Mouse (Mus musculus) ES-E14 (cell line): Measurements from ENCODE around the gene 2310039H08Rik. TPM values are rescaled to one million over a fixed set of nuclear protein-coding genes. Genes with fewer than 3 reads are reported as not detected.
A peak's percentile ranks its signal among the peaks of the same experiment; 100 is the strongest.

Source experiments
- DNase-seq: peaks from one replicate; pipeline ENCODE4 v3.0.0-alpha.2; 2013; ENCODE audit warnings: low read depth, low spot score
- H3K27ac ChIP-seq: 2 replicates; pipeline ENCODE4 v1.5.1; 2012; ENCODE audit warnings: low read depth, mild to moderate bottlenecking, low read length, moderate library complexity, mixed read lengths; ENCODE audit not compliant: poor library complexity, insufficient read depth, severe bottlenecking
- H3K36me3 ChIP-seq: 2 replicates; pipeline ENCODE4 v1.6.1; 2012; ENCODE audit warnings: mild to moderate bottlenecking, low read length, moderate library complexity, mixed read lengths; ENCODE audit not compliant: control insufficient read depth, poor library complexity, insufficient read depth, severe bottlenecking
- H3K4me1 ChIP-seq, 2 experiments: fragments of 150-350 bp in 1 of 2; sonication (generic) in 1 of 2; 2 replicates each; pipeline ENCODE4 v1.6.1; 2012; ENCODE audit warnings: low read length in 2 of 2, mild to moderate bottlenecking in 1 of 2, mixed read lengths in 1 of 2; ENCODE audit not compliant: control insufficient read depth in 2 of 2, insufficient read depth in 2 of 2, poor library complexity in 1 of 2
- H3K4me3 ChIP-seq, 2 experiments: fragments of 150-350 bp in 1 of 2; sonication (generic) in 1 of 2; 2 replicates each; pipeline ENCODE4 v1.5.1; 2012; ENCODE audit warnings: low read length in 2 of 2, low read depth in 1 of 2, mild to moderate bottlenecking in 1 of 2, mixed read lengths in 1 of 2; ENCODE audit not compliant: insufficient read depth in 1 of 2, poor library complexity in 1 of 2, severe bottlenecking in 1 of 2
- H3K9ac ChIP-seq: 2 replicates; pipeline ENCODE4 v1.6.1; 2012; ENCODE audit warnings: low read depth, mild to moderate bottlenecking, low read length, mixed read lengths; ENCODE audit not compliant: poor library complexity, insufficient read depth, severe bottlenecking
- H3K9me3 ChIP-seq: fragments of 150-350 bp; sonication (generic); 2 replicates; pipeline ENCODE4 v1.6.1; 2012; ENCODE audit warnings: low read depth, mild to moderate bottlenecking, low read length; ENCODE audit not compliant: control insufficient read depth, insufficient read depth
- CHD2 ChIP-seq: IDR thresholded peaks from 2 replicates; pipeline ENCODE4 v1.6.1; 2014; ENCODE audit warnings: mild to moderate bottlenecking, low read depth, low read length, inconsistent platforms
- HCFC1 ChIP-seq: IDR thresholded peaks from 2 replicates; pipeline ENCODE4 v1.6.1; 2012; ENCODE audit warnings: low read length, inconsistent platforms, borderline replicate concordance; ENCODE audit not compliant: insufficient read depth
- MAFK ChIP-seq: IDR thresholded peaks from 2 replicates; pipeline ENCODE4 v1.6.1; 2014; ENCODE audit warnings: mild to moderate bottlenecking, low read depth, low read length, inconsistent platforms; ENCODE audit not compliant: insufficient read depth
- ZC3H11A ChIP-seq: IDR thresholded peaks from 2 replicates; pipeline ENCODE4 v1.6.1; 2012; ENCODE audit warnings: low read depth, mild to moderate bottlenecking, inconsistent platforms, low read length, borderline replicate concordance
- ZNF384 ChIP-seq: IDR thresholded peaks from 2 replicates; pipeline ENCODE4 v1.6.1; 2012; ENCODE audit warnings: low read depth, low read length, inconsistent platforms
- in situ Hi-C, 2 experiments: fragments of 600-800 bp; cut with MboI; formaldehyde crosslinking; loops; one replicate each; pipeline ENCODE4 v1.15.1; 2025; ENCODE audit warnings: low sequenced_read_pairs in 2 of 2, inconsistent platforms in 1 of 2; ENCODE audit not compliant: unreplicated experiment in 2 of 2
- total RNA-seq: library from RNA; depleted of rRNA; stranded (reverse); fragments of 300-350 nt; gene quantifications from 2 replicates; pipeline ENCODE4 v1.2.3, GENCODE M21; 2012

2310039H08Rik gene
- total RNA-seq, 1 experiment = 19.5 TPM

GRCm38 (mm10) chr17:46735287-46735686 is 37.1 kb upstream of the 2310039H08Rik start:
- no peak for TF ChIP-seq MAFK
- no peak for TF ChIP-seq ZC3H11A
- no peak for TF ChIP-seq CHD2
- TF ChIP-seq ZNF384 = no peak
- no peak for TF ChIP-seq HCFC1
- DNase-seq = no peak
- in situ Hi-C loops = no loop called here
- Histone ChIP-seq H3K4me1 (peaks cover 0 to 3% of the 10 kb centered on the region in 2 experiments; a peak in 1 of 4 replicates), H3K36me3 (peaks cover 4% of the 10 kb centered on the region; the same call in 1 of the 2 replicates), H3K27ac (no peak overlapping the region), H3K9me3 (no peaks in the 10 kb centered on the region), H3K9ac (no peak overlapping the region), H3K4me3 (no peak overlapping the region)

GRCm38 (mm10) chr17:46736160-46736559 is 36.3 kb upstream of the 2310039H08Rik start:
- H3K4me3 ChIP-seq = no peak overlapping the region
- no peak overlapping the region for H3K9ac ChIP-seq
- in situ Hi-C loops = no loop called here
- no peak for TF ChIP-seq ZNF384
- no peak for TF ChIP-seq ZC3H11A
- TF ChIP-seq MAFK = no peak
- TF ChIP-seq CHD2 = no peak
- TF ChIP-seq HCFC1 = no peak
- peaks cover 0 to 3% of the 10 kb centered on the region in 2 experiments; a peak in 1 of 4 replicates for H3K4me1 ChIP-seq
- no peak overlapping the region for H3K27ac ChIP-seq
- no peaks in the 10 kb centered on the region for H3K9me3 ChIP-seq
- peak; percentile 77 for DNase-seq
- peaks cover 4% of the 10 kb centered on the region; the same call in 1 of the 2 replicates for H3K36me3 ChIP-seq

GRCm38 (mm10) chr17:46741305-46741704 is 31.1 kb upstream of the 2310039H08Rik start:
- Histone ChIP-seq H3K27ac (no peak overlapping the region), H3K4me1 (peaks cover 0 to 3% of the 10 kb centered on the region in 2 experiments; a peak in 1 of 4 replicates), H3K4me3 (no peak overlapping the region), H3K9ac (no peak overlapping the region), H3K9me3 (no peaks in the 10 kb centered on the region), H3K36me3 (peaks cover 16% of the 10 kb centered on the region; the same call in 1 of the 2 replicates)
- in situ Hi-C loops = no loop called here
- DNase-seq = no peak
- TF ChIP-seq CHD2 (no peak), ZC3H11A (no peak), HCFC1 (no peak)

GRCm38 (mm10) chr17:46742986-46743385 is 29.4 kb upstream of the 2310039H08Rik start:
- no peak overlapping the region for H3K9ac ChIP-seq
- in situ Hi-C loops = no loop called here
- TF ChIP-seq ZNF384 (no peak), ZC3H11A (no peak), HCFC1 (no peak), MAFK (no peak), CHD2 (no peak)
- H3K4me1 ChIP-seq = peaks cover 0 to 1% of the 10 kb centered on the region in 2 experiments; a peak in 1 of 4 replicates
- H3K9me3 ChIP-seq = no peaks in the 10 kb centered on the region
- no peak overlapping the region for H3K4me3 ChIP-seq
- DNase-seq = no peak
- H3K27ac ChIP-seq = no peak overlapping the region
- H3K36me3 ChIP-seq = peaks cover 16% of the 10 kb centered on the region; the same call in 1 of the 2 replicates
